Mouse (Mus musculus) heart, adult 9 months (tissue): ENCODE measurements around the gene Mast1.

Experiments used
- DNase-seq, 2 experiments: peaks; one replicate each; pipeline ENCODE4 v3.0.0; 2022; ENCODE audit warnings: low spot score in 2 of 2

Gene Mast1

DNA sequence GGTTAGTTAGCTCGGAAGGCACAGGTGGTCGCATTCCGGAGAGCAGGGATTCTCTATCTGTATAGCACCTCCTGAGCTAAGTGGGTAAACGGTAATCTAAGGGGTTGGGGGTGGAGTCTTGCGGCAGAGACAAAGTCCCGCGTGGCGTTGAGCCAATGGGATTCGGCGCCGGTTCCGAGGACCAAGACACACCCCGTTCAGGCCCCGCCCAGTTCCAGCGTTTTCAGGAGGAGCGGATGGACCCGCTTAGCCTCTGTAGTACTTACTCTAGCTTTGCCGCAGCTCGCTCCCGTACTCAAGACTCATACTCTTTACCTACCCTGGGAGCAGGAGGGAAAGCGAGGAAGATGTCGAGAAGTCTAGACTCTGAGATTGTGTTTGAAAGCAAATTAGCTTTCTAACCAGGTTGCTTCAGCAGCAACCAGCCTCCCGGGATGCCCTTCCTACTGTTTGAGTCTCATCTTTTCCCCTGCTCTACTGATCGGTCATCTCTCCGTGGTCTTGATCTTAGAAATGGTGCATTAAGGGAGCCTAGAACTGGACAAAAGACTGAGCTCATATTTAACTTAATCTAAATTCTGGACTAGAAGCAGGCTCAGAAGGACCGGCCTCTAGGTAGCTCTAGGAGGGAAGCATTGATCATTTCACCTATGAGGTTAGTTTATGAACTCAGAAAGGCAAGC is 7.5 kb upstream of the Mast1 start:
- no peak for DNase-seq

DNA sequence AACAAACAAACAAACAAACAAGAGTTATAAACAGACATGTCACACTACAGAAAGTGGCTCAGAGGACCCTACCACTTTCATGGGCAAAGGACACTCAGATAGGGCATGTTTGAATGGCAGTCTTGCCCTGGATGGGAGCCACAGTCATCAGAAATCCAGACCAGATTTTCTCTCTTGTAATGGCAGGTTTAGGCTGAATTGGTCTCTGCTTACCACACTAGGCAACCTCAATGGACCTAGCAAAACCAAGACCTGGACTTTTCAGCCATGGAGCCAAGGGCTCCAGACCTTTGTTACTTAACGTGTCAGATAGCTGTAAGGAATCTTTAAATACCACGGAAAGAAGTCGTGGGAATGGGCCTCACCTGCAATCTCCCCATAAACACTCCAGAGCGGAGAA is 6.5 kb upstream of the Mast1 start:
- no peak for DNase-seq

- DNase-seq, result no peak
Measured at GRCm38 (mm10) chr8:84937620-84938485, 694 bp upstream of the Mast1 start.

GRCm38 (mm10) chr8:84936041-84936961 is 858 bp downstream of the Mast1 start:
- DNase-seq, result no peak

- DNase-seq, result no peak
Measured at GRCm38 (mm10) chr8:84935489-84935888, 1.7 kb downstream of the Mast1 start.

DNA sequence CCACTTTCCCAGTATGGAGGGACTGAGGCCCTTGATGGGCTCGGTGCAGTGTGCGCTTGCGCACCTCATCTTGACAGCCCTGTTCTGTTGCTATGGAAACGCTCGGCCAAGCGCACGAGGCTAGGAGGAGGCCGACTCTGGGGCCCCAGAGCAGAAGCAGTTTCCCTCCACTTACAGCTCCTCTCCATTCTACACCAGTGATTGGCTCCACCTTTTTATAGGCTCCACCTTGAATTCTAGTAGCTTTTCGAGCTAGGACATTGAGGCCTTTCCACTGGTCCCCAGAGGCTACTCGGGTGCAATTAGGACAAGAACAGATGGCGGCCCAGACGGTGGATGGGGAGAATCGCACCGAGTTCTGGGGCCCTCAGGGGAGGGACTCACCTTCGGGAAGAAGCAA is 2.3 kb downstream of the Mast1 start:
- DNase-seq, result no peak

DNA sequence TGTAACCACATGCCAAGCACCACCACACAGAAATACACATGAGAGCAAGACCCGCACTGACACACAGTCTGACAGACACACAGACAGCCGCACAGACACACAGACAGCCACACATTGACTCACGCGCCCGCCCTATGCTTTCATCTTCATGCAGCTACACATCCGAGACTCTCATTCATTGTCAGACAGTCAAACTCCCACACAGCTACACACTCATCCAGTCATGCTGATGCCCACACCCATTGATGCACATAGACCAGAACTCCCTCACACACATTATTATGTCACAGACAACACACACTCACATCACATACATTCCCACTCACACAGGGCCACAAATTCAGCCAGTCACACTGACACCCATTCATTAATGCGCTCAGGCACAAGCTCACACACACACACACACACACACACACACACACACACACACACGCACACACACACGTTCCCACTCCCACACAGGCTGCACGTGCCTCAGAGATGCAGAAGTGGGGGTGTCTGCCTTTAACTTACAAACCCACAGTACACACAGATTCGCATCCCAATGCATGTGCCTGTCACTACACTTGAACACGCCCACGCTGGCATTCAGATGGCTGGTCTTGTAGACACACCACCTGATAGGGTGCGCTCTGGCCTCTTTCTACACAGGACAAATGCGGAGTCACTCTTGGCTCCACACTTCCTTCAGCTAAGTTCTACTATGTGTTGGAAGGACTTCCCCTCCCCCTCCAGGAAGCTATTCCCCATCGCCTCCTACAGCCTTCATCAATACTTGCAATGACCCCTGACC is 3.2 kb downstream of the Mast1 start:
- DNase-seq, result no peak

GRCm38 (mm10) chr8:84930582-84930981 is 6.6 kb downstream of the Mast1 start:
- no peak for DNase-seq

GRCm38 (mm10) chr8:84928456-84929306 is 8.5 kb downstream of the Mast1 start:
- DNase-seq, result peak in 1 of 2 experiments; percentile 45

- DNase-seq, result no peak
Measured at GRCm38 (mm10) chr8:84927513-84927912, 9.6 kb downstream of the Mast1 start.

DNA sequence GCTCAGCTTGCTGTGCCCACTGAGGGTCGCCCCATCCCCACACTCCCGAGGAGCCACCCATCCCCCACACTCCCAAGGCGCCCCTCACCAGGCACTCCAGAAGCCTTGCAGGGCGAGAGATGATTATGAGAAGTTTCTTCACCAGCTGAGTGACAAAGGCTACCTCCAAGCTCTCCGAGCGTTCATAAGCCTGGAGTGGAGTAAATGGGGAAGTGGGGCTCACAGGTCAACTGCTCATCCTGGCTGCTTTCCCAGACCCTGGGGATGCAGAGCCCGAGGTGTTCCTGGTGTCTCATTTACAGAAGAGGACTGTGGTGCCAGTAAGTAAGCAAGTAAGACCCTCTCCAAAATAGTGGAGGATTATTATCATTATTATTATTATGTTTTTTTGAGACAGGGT is 11.6 kb downstream of the Mast1 start:
- DNase-seq, result no peak

DNA sequence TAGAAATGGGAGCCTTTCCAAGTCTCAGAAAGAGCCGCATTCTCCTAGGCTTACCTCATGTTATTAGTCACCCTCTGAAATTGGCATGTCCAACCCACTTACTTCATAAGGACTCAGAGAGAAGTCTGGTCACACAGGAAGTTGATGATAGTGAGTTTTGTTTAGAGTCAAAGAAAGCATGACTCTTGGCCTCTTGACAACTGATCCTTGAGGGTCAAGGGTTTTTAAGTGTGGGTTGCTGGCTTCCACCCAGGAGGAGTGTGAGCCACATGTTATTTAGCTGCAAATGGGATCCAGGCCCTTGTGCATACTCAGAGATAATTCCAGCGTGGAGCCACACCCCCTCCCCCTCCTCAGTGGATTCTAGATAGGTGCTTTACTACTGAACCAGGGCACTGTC is 15.6 kb downstream of the Mast1 start:
- DNase-seq, result no peak

DNA sequence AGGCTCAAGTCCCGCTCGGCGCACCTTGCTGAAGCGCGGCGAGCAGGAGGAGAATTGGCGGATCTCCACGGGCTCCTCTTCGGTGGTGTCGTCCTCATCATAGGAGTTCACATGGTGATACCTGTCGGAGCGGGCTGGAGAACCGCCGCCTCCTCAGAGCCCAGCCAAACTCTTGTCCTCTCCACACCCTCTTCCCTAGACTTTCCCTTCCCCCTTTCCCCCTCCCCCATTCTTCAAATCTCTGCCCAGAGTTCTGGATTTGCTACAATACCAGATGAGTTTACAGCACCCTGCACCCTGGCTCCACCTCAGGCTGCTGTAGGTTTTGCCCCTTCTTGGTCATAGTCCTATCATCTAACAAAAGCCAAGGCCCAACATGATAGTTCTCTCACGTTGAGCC is 18.5 kb downstream of the Mast1 start:
- no peak for DNase-seq

- no peak for DNase-seq
Measured at GRCm38 (mm10) chr8:84917781-84918180, 19.4 kb downstream of the Mast1 start.

- DNase-seq, result no peak
Measured at GRCm38 (mm10) chr8:84915269-84915668, 21.9 kb downstream of the Mast1 start.

- DNase-seq, result no peak
Measured at GRCm38 (mm10) chr8:84913960-84914359, 23.2 kb downstream of the Mast1 start.

DNA sequence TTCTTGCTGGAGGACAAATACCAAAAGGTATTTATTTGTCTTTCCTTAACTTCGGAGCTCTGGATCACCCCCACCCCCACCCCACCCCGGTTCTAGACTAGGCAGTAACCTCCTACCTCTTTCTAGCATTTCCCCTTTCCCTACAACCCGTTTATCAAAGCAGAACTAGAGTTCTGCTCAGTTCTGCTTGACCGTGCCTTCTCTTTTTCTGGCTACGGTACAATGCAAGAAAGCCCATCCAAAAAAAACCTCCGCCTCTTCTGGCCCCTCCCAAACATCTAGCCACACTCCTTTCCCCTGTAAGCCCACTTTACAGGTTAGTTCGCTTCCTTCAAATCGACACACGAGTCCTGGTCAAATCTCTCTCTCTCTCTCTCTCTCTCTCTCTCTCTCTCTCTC is 23.7 kb downstream of the Mast1 start:
- no peak for DNase-seq

DNA sequence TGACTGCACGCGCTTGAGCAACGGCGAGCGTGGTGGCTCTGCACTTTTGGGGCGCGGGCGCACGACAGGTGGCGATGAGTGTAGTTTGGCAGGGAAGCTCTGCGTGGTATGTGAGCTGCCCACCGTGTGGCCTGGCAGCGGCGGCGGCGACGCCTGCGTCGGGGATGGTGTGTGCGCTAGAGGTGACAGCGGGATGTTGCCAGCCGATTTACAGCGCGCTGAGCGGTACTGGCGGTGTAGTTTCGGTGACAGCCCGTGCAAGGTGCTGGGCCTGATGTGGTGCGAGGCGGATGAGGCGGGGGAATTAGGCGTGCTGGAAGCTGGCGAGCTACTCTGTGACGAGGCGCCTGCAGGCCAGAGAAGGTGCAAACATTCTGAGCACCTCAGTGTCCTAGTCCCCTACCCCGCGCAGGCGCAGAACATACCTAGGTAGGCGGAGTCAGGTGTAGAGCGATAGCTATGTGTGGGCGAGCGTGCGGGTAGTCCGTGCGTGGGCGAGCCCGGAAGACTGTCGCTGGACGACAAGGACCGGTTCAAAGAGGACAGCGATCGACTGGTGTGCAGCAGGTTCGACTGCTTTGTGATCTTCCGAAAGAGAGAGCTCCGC is 24.2 kb downstream of the Mast1 start:
- peak in 1 of 2 experiments; percentile 54 for DNase-seq

- DNase-seq, result no peak
Measured at GRCm38 (mm10) chr8:84912391-84912790, 24.8 kb downstream of the Mast1 start.

DNA sequence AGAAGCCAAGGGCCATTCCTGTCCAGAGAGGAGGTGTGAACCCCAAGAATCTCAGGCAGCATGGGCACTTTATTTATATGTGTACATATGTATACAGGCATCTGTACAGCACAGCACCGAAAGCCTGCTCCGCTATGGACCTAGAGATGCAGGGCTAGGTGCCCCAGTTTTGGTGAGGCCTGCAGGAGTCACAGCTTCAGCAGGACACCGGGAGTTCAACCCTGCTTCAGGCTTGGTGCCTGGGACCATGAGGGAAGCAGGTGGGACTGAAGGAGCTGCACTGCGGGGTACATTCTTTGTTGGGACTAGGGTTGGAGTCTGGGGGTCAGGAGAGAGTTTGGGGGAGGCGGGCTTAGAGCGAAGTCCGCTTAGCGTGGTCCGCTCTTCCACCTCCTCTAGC is 25.3 kb downstream of the Mast1 start:
- no peak for DNase-seq
